Comparison of ENCODE assay signal across 14 mouse cellular contexts in the genomic region with DNA sequence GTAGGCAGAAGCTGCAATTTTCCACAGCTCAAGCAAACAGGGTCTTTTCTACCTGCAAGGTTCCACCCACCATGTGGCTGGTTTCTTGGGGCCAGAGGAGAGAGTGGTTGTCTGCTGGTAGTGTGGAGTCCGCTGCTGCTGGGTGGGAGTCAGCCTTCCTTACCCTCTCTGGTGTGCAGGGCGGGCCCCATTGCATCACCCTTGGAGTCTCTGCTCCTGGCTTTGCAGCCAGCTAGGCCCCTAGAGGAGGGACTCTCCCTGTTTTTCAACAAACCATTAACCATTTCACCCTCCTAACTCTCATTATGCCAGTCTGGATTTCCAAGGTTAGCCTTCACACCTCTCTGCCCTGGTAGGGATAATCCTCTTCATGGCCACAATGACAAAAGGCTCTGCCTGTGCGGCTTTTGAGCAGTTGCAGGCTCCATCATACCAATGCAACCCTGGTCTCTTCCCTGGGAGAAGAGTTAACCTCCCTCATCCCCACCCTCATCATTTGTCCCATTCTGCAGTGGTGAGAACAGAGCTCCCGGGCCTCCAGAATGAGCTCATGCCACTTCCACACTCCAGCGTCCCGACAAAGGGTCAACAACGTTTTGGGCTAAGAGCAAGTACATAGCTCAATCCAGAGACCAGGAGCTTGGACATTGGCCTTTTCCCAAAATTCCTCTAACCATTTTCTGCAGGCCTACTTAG. TPM values are rescaled to one million over a fixed set of nuclear protein-coding genes. Genes with fewer than 3 reads are reported as not detected.
DNase-seq lines count a peak whose midpoint lies in the region; ATAC-seq and TF ChIP-seq lines count a peak whose summit lies in the region.
"Had no signal": no experiment of that assay in that cellular context is flagged by ENCODE, and none has a peak within 500 bp of the region (broad histone marks: within the 10 kb centered on the region; RNA-seq: fewer than 3 reads in every experiment).

No protein-coding gene starts in this region.

- no peak overlapping the region for H3K4me3 ChIP-seq in heart, adult 2 months
- H3K4me3 ChIP-seq in heart, embryonic 12.5 days = no peak overlapping the region
- no peak overlapping the region for H3K4me3 ChIP-seq in brown adipose tissue, adult 24 weeks (ENCODE audit: insufficient read depth, low read depth, low read length)
- H3K4me3 ChIP-seq in midbrain, embryonic 14.5 days (replicated peaks; ENCODE audit: low read depth, low read length) = no peak overlapping the region
- H3K4me3 ChIP-seq: embryonic facial prominence, embryonic 10.5 days; hindbrain, embryonic 10.5 days had no signal

- H3K9me3 ChIP-seq in heart, embryonic 12.5 days (replicated peaks) = no peaks in the 10 kb centered on the region
- H3K9me3 ChIP-seq in midbrain, embryonic 14.5 days (ENCODE audit: control insufficient read depth, low read length) = no peaks in the 10 kb centered on the region
- H3K9me3 ChIP-seq: embryonic facial prominence, embryonic 10.5 days; hindbrain, embryonic 10.5 days had no signal

- no peak for TF ChIP-seq CTCF in heart, adult 2 months (IDR thresholded peaks at IDR 0.05)

- 57% methylated on average over 7 of the region's 7 CpGs for WGBS in heart, adult 2 months
- 79% methylated on average over 7 of the region's 7 CpGs for WGBS in heart, embryonic 12.5 days
- WGBS in midbrain, embryonic 14.5 days = 74% methylated on average over 7 of the region's 7 CpGs

- H3K4me2 ChIP-seq in heart, embryonic 12.5 days = no peak overlapping the region
- H3K4me2 ChIP-seq in midbrain, embryonic 14.5 days (ENCODE audit: low read length) = no peak overlapping the region
- H3K4me2 ChIP-seq: liver, embryonic 11.5 days had no signal

- peaks cover 18% of the 10 kb centered on the region for H3K4me1 ChIP-seq in heart, adult 2 months (ENCODE audit: control insufficient read depth, insufficient read depth, low read length)
- H3K4me1 ChIP-seq in heart, embryonic 12.5 days (replicated peaks) = 0 out of 2 replicates have a peak, but pooled peaks cover 11% of the 10 kb centered on the region
- peaks cover 17% of the 10 kb centered on the region; the same call in 1 of the 2 replicates for H3K4me1 ChIP-seq in brown adipose tissue, adult 24 weeks (ENCODE audit: control insufficient read depth, insufficient read depth, insufficient read length, low read length)
- no peaks in the 10 kb centered on the region for H3K4me1 ChIP-seq in midbrain, embryonic 14.5 days (ENCODE audit: control insufficient read depth, insufficient read depth, low read length)
- H3K4me1 ChIP-seq: hindbrain, embryonic 10.5 days had no signal

- TF ChIP-seq POLR2A in heart, adult 2 months (IDR thresholded peaks at IDR 0.05; ENCODE audit: insufficient read depth, low read depth, low read length) = 0 out of 2 replicates have a peak, but pooled peaks have one; percentile 13

- H3K9ac ChIP-seq in heart, adult 2 months (ENCODE audit: low read depth, low read length) = no peak overlapping the region; the same call in 1 of the 2 replicates
- no peak overlapping the region for H3K9ac ChIP-seq in heart, embryonic 12.5 days
- no peak overlapping the region for H3K9ac ChIP-seq in midbrain, embryonic 14.5 days (replicated peaks; ENCODE audit: low read length)

- TF ChIP-seq EP300 in heart, adult 2 months (IDR thresholded peaks at IDR 0.05; ENCODE audit: insufficient read depth, low read depth, low read length) = no peak

- DNase-seq in heart, adult 2 months = peak; percentile 76 to 80
- peak; percentile 79 for DNase-seq in gastrocnemius, postnatal 25 days
- DNase-seq in heart, postnatal 36 days = peak; percentile 65 to 69
- no peak for DNase-seq in kidney, postnatal 25 days
- DNase-seq in midbrain, embryonic 14.5 days = no peak
- DNase-seq: adrenal gland, adult 2 months; cerebellum, postnatal 10 days; kidney, postnatal 14 days; thymus, postnatal 14 days had no signal

- peak overlapping the region; percentile 77 for H3K27ac ChIP-seq in heart, adult 2 months
- no peak overlapping the region for H3K27ac ChIP-seq in heart, embryonic 12.5 days (ENCODE audit: poor library complexity, severe bottlenecking)
- H3K27ac ChIP-seq in brown adipose tissue, adult 24 weeks (replicated peaks; ENCODE audit: low read depth, low read length) = peak overlapping the region; percentile 49; the same call in 1 of the 2 replicates
- H3K27ac ChIP-seq in midbrain, embryonic 14.5 days (replicated peaks; ENCODE audit: low read depth, low read length) = no peak overlapping the region
- H3K27ac ChIP-seq: embryonic facial prominence, embryonic 10.5 days; hindbrain, embryonic 10.5 days had no signal

- ATAC-seq in heart, embryonic 12.5 days (ENCODE audit: insufficient number of reproducible peaks, low FRiP score) = no peak
- no peak for ATAC-seq in midbrain, embryonic 14.5 days (ENCODE audit: low FRiP score, low TSS enrichment)

- no peaks in the 10 kb centered on the region for H3K79me2 ChIP-seq in heart, adult 2 months (replicated peaks; ENCODE audit: control insufficient read depth, insufficient read depth, low read length)

- H3K36me3 ChIP-seq in heart, adult 2 months (ENCODE audit: control insufficient read depth, insufficient read depth, low read length) = peaks cover 5% of the 10 kb centered on the region; the same call in 1 of the 2 replicates
- no peaks in the 10 kb centered on the region for H3K36me3 ChIP-seq in heart, embryonic 12.5 days
- no peaks in the 10 kb centered on the region for H3K36me3 ChIP-seq in midbrain, embryonic 14.5 days (ENCODE audit: control insufficient read depth, insufficient read depth, low read length)
- H3K36me3 ChIP-seq: embryonic facial prominence, embryonic 10.5 days; hindbrain, embryonic 10.5 days had no signal

- intact Hi-C loops in heart, adult 2 months (cut with DNase I) = no loop called here
- intact Hi-C loops in heart, postnatal 36 days (cut with DNase I) = no loop called here

- no peaks in the 10 kb centered on the region for H3K27me3 ChIP-seq in heart, adult 2 months (ENCODE audit: control insufficient read depth, insufficient read depth, low read length)
- no peaks in the 10 kb centered on the region for H3K27me3 ChIP-seq in heart, embryonic 12.5 days (replicated peaks)
- H3K27me3 ChIP-seq in midbrain, embryonic 14.5 days (ENCODE audit: control insufficient read depth, insufficient read depth, low read length) = no peaks in the 10 kb centered on the region

RNA-seq across cellular contexts. Expression of a gene that starts 7.5 kb away (rescaled TPM):
- total RNA-seq in heart, adult 2 months (2021) = 10 to 100 TPM; 76.5 to 82.3 TPM
- 50.9 and 94.6 TPM in 2 replicates for polyA plus RNA-seq in heart, adult 2 months (2012; rRNA removed)
- 69.3 and 74.0 TPM in 2 replicates for polyA plus RNA-seq in heart, embryonic 12.5 days (2016; fragmentation: Nextera tagmentation; extraction: Ambion mirVana)
- 510 and 528 TPM in 2 replicates for polyA plus RNA-seq in brown adipose tissue, adult 24 weeks (2012; ENCODE audit: insufficient read depth, insufficient read length, missing spikeins)
- 10 to 100 TPM; 30.7 to 31.8 TPM for total RNA-seq in gastrocnemius, postnatal 25 days (2021)
- total RNA-seq in heart, postnatal 36 days (2021) = 10 to 100 TPM; 77.8 to 80.6 TPM
- 127 and 142 TPM in 2 replicates for polyA plus RNA-seq in midbrain, embryonic 14.5 days (2014; fragmentation: Nextera tagmentation; extraction: Ambion mirVana)

RNA-seq across cellular contexts. Expression of a gene that starts 56.4 kb away (rescaled TPM):
- 10 to 100 TPM; 30.0 to 41.7 TPM for total RNA-seq in heart, adult 2 months (2021)
- polyA plus RNA-seq in heart, adult 2 months (2012; rRNA removed) = 32.9 and 44.0 TPM in 2 replicates
- 12.7 and 12.8 TPM in 2 replicates for polyA plus RNA-seq in heart, embryonic 12.5 days (2016; fragmentation: Nextera tagmentation; extraction: Ambion mirVana)
- polyA plus RNA-seq in brown adipose tissue, adult 24 weeks (2012; ENCODE audit: insufficient read depth, insufficient read length, missing spikeins) = 5.6 and 14.8 TPM in 2 replicates
- total RNA-seq in gastrocnemius, postnatal 25 days (2021) = 10 to 100 TPM in 1 of 2 experiments, 1 to 10 TPM in 1; 9.5 to 10.6 TPM
- 10 to 100 TPM; 34.4 to 49.5 TPM for total RNA-seq in heart, postnatal 36 days (2021)
- 2.3 and 7.6 TPM in 2 replicates for polyA plus RNA-seq in midbrain, embryonic 14.5 days (2014; fragmentation: Nextera tagmentation; extraction: Ambion mirVana)

Comparison
In these comparisons a context has a peak if more than half of its experiments do, and no peak if none do; other contexts are left out.
1. H3K27ac ChIP-seq: peak in heart, adult 2 months (single experiment) and brown adipose tissue, adult 24 weeks (single experiment); none in heart, embryonic 12.5 days (single experiment) and midbrain, embryonic 14.5 days (single experiment).
2. DNase-seq: peak in heart, adult 2 months (2 of 2), gastrocnemius, postnatal 25 days (single experiment) and heart, postnatal 36 days (2 of 2); none in kidney, postnatal 25 days (0 of 2) and midbrain, embryonic 14.5 days (single experiment).